Comparison of ENCODE assay signal across 8 mouse cellular contexts in genomic region chr17:31061346-31062095, GRCm38 (mm10). TPM values are rescaled to one million over a fixed set of nuclear protein-coding genes. Genes with fewer than 3 reads are reported as not detected.
DNase-seq lines count a peak whose midpoint lies in the region; ATAC-seq lines count a peak whose summit lies in the region.
"Had no signal": no experiment of that assay in that cellular context is flagged by ENCODE, and none has a peak within 500 bp of the region (broad histone marks: within the 10 kb centered on the region; RNA-seq: fewer than 3 reads in every experiment).

No protein-coding gene starts in this region.

- H3K4me2 ChIP-seq in heart, embryonic 15.5 days, result peak overlapping the region; percentile 15; the same call in 1 of the 2 replicates
- no peak overlapping the region for H3K4me2 ChIP-seq in midbrain, embryonic 11.5 days
- H3K4me2 ChIP-seq in midbrain, embryonic 13.5 days (replicated peaks), result no peak overlapping the region

- 0 out of 2 replicates have a peak, but pooled peaks cover 7% of the 10 kb centered on the region for H3K27me3 ChIP-seq in heart, embryonic 15.5 days
- peaks cover 7% of the 10 kb centered on the region; the same call in 1 of the 2 replicates for H3K27me3 ChIP-seq in midbrain, embryonic 11.5 days (ENCODE audit: control insufficient read depth, insufficient read depth, low read length)
- 0 out of 2 replicates have a peak, but pooled peaks cover 4% of the 10 kb centered on the region for H3K27me3 ChIP-seq in midbrain, embryonic 13.5 days
- H3K27me3 ChIP-seq in limb, embryonic 10.5 days (ENCODE audit: low read depth, poor library complexity, severe bottlenecking), result peaks cover 55% of the 10 kb centered on the region

- no peaks in the 10 kb centered on the region for H3K36me3 ChIP-seq in heart, embryonic 15.5 days
- H3K36me3 ChIP-seq in midbrain, embryonic 11.5 days (ENCODE audit: control insufficient read depth, insufficient read depth, low read length), result no peaks in the 10 kb centered on the region
- H3K36me3 ChIP-seq in midbrain, embryonic 13.5 days, result peaks cover 18% of the 10 kb centered on the region
- H3K36me3 ChIP-seq in limb, embryonic 10.5 days, result no peaks in the 10 kb centered on the region

- no peak for DNase-seq in heart, postnatal 4 days
- DNase-seq in midbrain, embryonic 11.5 days (ENCODE audit: low spot score, missing footprints), result peak; percentile 64
- DNase-seq in limb, embryonic 10.5 days (ENCODE audit: low spot score), result no peak
- DNase-seq in retina, embryonic 14.5 days (ENCODE audit: low spot score), result peak; percentile 38
- DNase-seq in ovary, adult 18-20 months (ENCODE audit: low spot score), result no peak
- DNase-seq: cerebellum, adult 11 months had no signal

- WGBS in heart, embryonic 15.5 days, result 60% methylated on average over 3 of the region's 3 CpGs
- WGBS in midbrain, embryonic 11.5 days, result 77% methylated on average over 3 of the region's 3 CpGs
- WGBS in midbrain, embryonic 13.5 days, result 72% methylated on average over 3 of the region's 3 CpGs
- 77% methylated on average over 3 of the region's 3 CpGs for WGBS in limb, embryonic 10.5 days

- H3K4me3 ChIP-seq in heart, embryonic 15.5 days, result no peak overlapping the region
- H3K4me3 ChIP-seq in midbrain, embryonic 11.5 days (ENCODE audit: low read depth, low read length), result no peak overlapping the region
- H3K4me3 ChIP-seq in midbrain, embryonic 13.5 days (replicated peaks), result no peak overlapping the region
- H3K4me3 ChIP-seq in limb, embryonic 10.5 days, result no peak overlapping the region

- peak overlapping the region; percentile 54 for H3K27ac ChIP-seq in heart, embryonic 15.5 days
- no peak overlapping the region for H3K27ac ChIP-seq in midbrain, embryonic 11.5 days (ENCODE audit: low read depth, low read length)
- H3K27ac ChIP-seq in midbrain, embryonic 13.5 days, result no peak overlapping the region
- H3K27ac ChIP-seq in limb, embryonic 10.5 days, result peak overlapping the region; percentile 64; the same call in 1 of the 2 replicates

- peaks cover 45% of the 10 kb centered on the region for H3K4me1 ChIP-seq in heart, embryonic 15.5 days (replicated peaks)
- H3K4me1 ChIP-seq in midbrain, embryonic 11.5 days (ENCODE audit: control insufficient read depth, insufficient read depth, low read length), result peaks cover 4% of the 10 kb centered on the region; the same call in 1 of the 2 replicates
- H3K4me1 ChIP-seq in midbrain, embryonic 13.5 days (replicated peaks), result peaks cover 46% of the 10 kb centered on the region
- peaks cover 49% of the 10 kb centered on the region for H3K4me1 ChIP-seq in limb, embryonic 10.5 days

- no peak overlapping the region for H3K9ac ChIP-seq in heart, embryonic 15.5 days
- H3K9ac ChIP-seq in midbrain, embryonic 11.5 days (ENCODE audit: low read length), result no peak overlapping the region
- H3K9ac ChIP-seq in midbrain, embryonic 13.5 days (replicated peaks), result no peak overlapping the region

- no peak for ATAC-seq in heart, embryonic 15.5 days (replicated peaks; ENCODE audit: insufficient number of reproducible peaks, insufficient read depth, low FRiP score, low read depth)
- ATAC-seq in midbrain, embryonic 11.5 days (ENCODE audit: low FRiP score), result no peak
- no peak for ATAC-seq in midbrain, embryonic 13.5 days

- no peaks in the 10 kb centered on the region for H3K9me3 ChIP-seq in heart, embryonic 15.5 days (replicated peaks)
- H3K9me3 ChIP-seq in midbrain, embryonic 11.5 days (ENCODE audit: control insufficient read depth, low read length), result no peaks in the 10 kb centered on the region
- no peaks in the 10 kb centered on the region for H3K9me3 ChIP-seq in midbrain, embryonic 13.5 days
- no peaks in the 10 kb centered on the region for H3K9me3 ChIP-seq in limb, embryonic 10.5 days (replicated peaks)

RNA-seq across cellular contexts. Expression of gene Abcg1, which starts 4.0 kb away (rescaled TPM):
- polyA plus RNA-seq in heart, embryonic 15.5 days (2015; fragmentation: Nextera tagmentation; extraction: Ambion mirVana), result 10.4 and 12.1 TPM in 2 replicates
- total RNA-seq in heart, postnatal 4 days (2021), result 1 to 10 TPM; 5.3 to 7.8 TPM
- 10.4 TPM in 2 replicates for polyA plus RNA-seq in midbrain, embryonic 11.5 days (2014; fragmentation: Nextera tagmentation; extraction: Ambion mirVana)
- 21.8 and 24.4 TPM in 2 replicates for polyA plus RNA-seq in midbrain, embryonic 13.5 days (2015; fragmentation: Nextera tagmentation; extraction: Ambion mirVana)
- polyA plus RNA-seq in limb, embryonic 10.5 days (2016; fragmentation: Nextera tagmentation; extraction: Ambion mirVana), result 4.1 and 5.0 TPM in 2 replicates

Comparison
In these comparisons a context has a peak if more than half of its experiments do, and no peak if none do; other contexts are left out.
1. H3K27ac ChIP-seq: peak in heart, embryonic 15.5 days (single experiment) and limb, embryonic 10.5 days (single experiment); none in midbrain, embryonic 11.5 days (single experiment) and midbrain, embryonic 13.5 days (single experiment).
2. DNase-seq: peak in midbrain, embryonic 11.5 days (single experiment) and retina, embryonic 14.5 days (single experiment); none in heart, postnatal 4 days (single experiment), limb, embryonic 10.5 days (single experiment) and ovary, adult 18-20 months (single experiment).